Mouse (Mus musculus): Measurements from ENCODE around the gene Oaf.

- TF ChIP-seq ELF1 (IDR thresholded peaks at IDR 0.05; ENCODE audit: low read depth, low read length) (no peak), NRF1 (IDR thresholded peaks at IDR 0.05; ENCODE audit: insufficient read depth, low read depth, low read length, poor library complexity, severe bottlenecking) (no peak), POLR2A (IDR thresholded peaks at IDR 0.05; ENCODE audit: control insufficient read depth in 1 of 2, insufficient read depth in 1 of 2, low read depth in 1 of 2, low read length in 2 of 2, poor library complexity in 1 of 2) (no peak), MAFK (IDR thresholded peaks at IDR 0.05; ENCODE audit: borderline replicate concordance, low read depth, low read length) (no peak), BHLHE40 (IDR thresholded peaks at IDR 0.05; ENCODE audit: borderline replicate concordance, low read depth, low read length) (no peak), UBTF (IDR thresholded peaks at IDR 0.05; ENCODE audit: borderline replicate concordance, insufficient read depth, low read depth, low read length) (no peak), EP300 (IDR thresholded peaks at IDR 0.05; ENCODE audit: low read depth in 1 of 2, low read length in 2 of 2) (no peak), ETS1 (IDR thresholded peaks at IDR 0.05; ENCODE audit: low read depth, low read length) (no peak)
Observed at GRCm38 (mm10) chr9:43241970-43242369, 2.3 kb upstream of the Oaf start.

Data from MEL (cell line).